ENCODE assay signal across 8 mouse cellular contexts in genomic region chr11:120269498-120270104, GRCm38 (mm10). TPM values are rescaled to one million over a fixed set of nuclear protein-coding genes. Genes with fewer than 3 reads are reported as not detected.
A peak's percentile ranks its signal among the peaks of the same experiment; 100 is the strongest.
DNase-seq lines count a peak whose midpoint lies in the region; ATAC-seq and TF ChIP-seq lines count a peak whose summit lies in the region.

No protein-coding gene starts in this region.

- H3K9me3 ChIP-seq in embryonic facial prominence, embryonic 12.5 days: no peaks in the 10 kb centered on the region
- H3K9me3 ChIP-seq in heart, embryonic 13.5 days: no peaks in the 10 kb centered on the region

- H3K4me2 ChIP-seq in embryonic facial prominence, embryonic 12.5 days (replicated peaks): no peak overlapping the region
- no peak overlapping the region for H3K4me2 ChIP-seq in heart, embryonic 13.5 days

- no peak for ATAC-seq in embryonic facial prominence, embryonic 12.5 days (ENCODE audit: insufficient number of reproducible peaks, insufficient read depth, low FRiP score, low TSS enrichment)
- no peak for ATAC-seq in heart, embryonic 13.5 days (ENCODE audit: extremely low read depth, insufficient number of reproducible peaks, low FRiP score, low TSS enrichment)

- H3K36me3 ChIP-seq in embryonic facial prominence, embryonic 12.5 days: peaks cover 64% of the 10 kb centered on the region
- peaks cover 42% of the 10 kb centered on the region for H3K36me3 ChIP-seq in heart, embryonic 13.5 days

- WGBS in embryonic facial prominence, embryonic 12.5 days: 30% methylated on average over 8 of the region's 8 CpGs
- WGBS in heart, embryonic 13.5 days: 58% methylated on average over 8 of the region's 8 CpGs
- 42% methylated on average over 8 of the region's 8 CpGs for WGBS in lung, adult 2 months

- TF ChIP-seq CTCF in lung, adult 2 months (IDR thresholded peaks at IDR 0.05; ENCODE audit: insufficient read depth, low read length): no peak

- TF ChIP-seq POLR2A in lung, adult 2 months (IDR thresholded peaks at IDR 0.05; ENCODE audit: borderline replicate concordance, extremely low read depth, low read depth, low read length): 0 out of 2 replicates have a peak, but pooled peaks have one; percentile 10

- no peak overlapping the region for H3K9ac ChIP-seq in embryonic facial prominence, embryonic 12.5 days
- peak overlapping the region; percentile 29; the same call in 1 of the 2 replicates for H3K9ac ChIP-seq in heart, embryonic 13.5 days

- H3K4me1 ChIP-seq in embryonic facial prominence, embryonic 12.5 days: peaks cover 36% of the 10 kb centered on the region
- peaks cover 47% of the 10 kb centered on the region for H3K4me1 ChIP-seq in heart, embryonic 13.5 days
- H3K4me1 ChIP-seq in lung, adult 2 months (ENCODE audit: control insufficient read depth, insufficient read depth, low read length): peaks cover 6% of the 10 kb centered on the region

- H3K27me3 ChIP-seq in embryonic facial prominence, embryonic 12.5 days: no peaks in the 10 kb centered on the region
- no peaks in the 10 kb centered on the region for H3K27me3 ChIP-seq in heart, embryonic 13.5 days (replicated peaks)

- peak overlapping the region; percentile 7; the same call in 1 of the 2 replicates for H3K27ac ChIP-seq in embryonic facial prominence, embryonic 12.5 days
- H3K27ac ChIP-seq in heart, embryonic 13.5 days (replicated peaks): no peak overlapping the region; the same call in 1 of the 2 replicates

- no peak overlapping the region for H3K4me3 ChIP-seq in embryonic facial prominence, embryonic 12.5 days
- H3K4me3 ChIP-seq in heart, embryonic 13.5 days: no peak overlapping the region
- H3K4me3 ChIP-seq in lung, adult 2 months (replicated peaks; ENCODE audit: extremely low read depth, low read depth, low read length): no peak overlapping the region

- DNase-seq in layer of hippocampus, adult 11-12 months (ENCODE audit: low spot score): peak; percentile 44
- DNase-seq in layer of hippocampus, adult 9-10 months (ENCODE audit: low spot score): no peak
- no peak for DNase-seq in lung, adult 2 months
- no peak for DNase-seq in cerebellum, adult 11-12 months
- DNase-seq in T-cell, adult 2 months (ENCODE audit: low spot score): no peak
- DNase-seq in adrenal gland, adult 8-10 months: no peak

RNA-seq across cellular contexts. Expression of gene Bahcc1, which starts 36.9 kb away (rescaled TPM):
- 16.8 and 18.8 TPM in 2 replicates for polyA plus RNA-seq in embryonic facial prominence, embryonic 12.5 days (2016; fragmentation: Nextera tagmentation; extraction: Ambion mirVana)
- 4.4 and 5.2 TPM in 2 replicates for polyA plus RNA-seq in heart, embryonic 13.5 days (2015; fragmentation: Nextera tagmentation; extraction: Ambion mirVana)
- 10.8 and 12.4 TPM in 2 replicates for polyA plus RNA-seq in lung, adult 2 months (2012; rRNA removed)
- total RNA-seq in adrenal gland, adult 8-10 months (2022): 10 to 100 TPM; 16.6 to 24.5 (median 19.5) TPM
